ENCODE assay signal across 11 mouse cellular contexts in the genomic region with DNA sequence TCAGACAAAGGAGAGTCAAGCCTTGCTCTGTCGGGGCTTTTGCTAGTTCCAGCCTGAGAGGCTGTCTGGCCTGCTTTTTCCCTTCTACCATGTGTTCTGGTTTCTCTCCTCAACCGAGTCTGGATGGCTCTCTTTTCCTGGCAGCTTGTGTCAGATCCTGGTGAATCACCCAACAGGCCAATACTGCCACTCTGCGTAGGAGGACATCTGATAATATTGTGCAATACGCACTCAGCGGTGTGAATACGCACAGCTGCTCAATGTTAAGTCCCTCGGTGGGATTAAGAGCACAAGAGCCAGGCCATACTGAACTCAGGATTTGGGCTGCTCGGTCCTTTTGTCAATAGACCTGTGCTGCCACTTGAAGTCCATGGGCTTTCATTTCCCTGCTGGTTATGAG. TPM values are rescaled to one million over a fixed set of nuclear protein-coding genes. Genes with fewer than 3 reads are reported as not detected.
DNase-seq lines count a peak whose midpoint lies in the region; ATAC-seq lines count a peak whose summit lies in the region.
"Had no signal": no experiment of that assay in that cellular context is flagged by ENCODE, and none has a peak within 500 bp of the region (broad histone marks: within the 10 kb centered on the region; RNA-seq: fewer than 3 reads in every experiment).

No protein-coding gene starts in this region.

- DNase-seq in cerebellum, postnatal 25 days, result peak; percentile 29 to 38
- no peak for DNase-seq in cerebellum, adult 18-20 months
- peak; percentile 36 for DNase-seq in heart, postnatal 25 days (ENCODE audit: low spot score)
- no peak for DNase-seq in heart, postnatal 14 days
- DNase-seq in urinary bladder, postnatal 14 days (ENCODE audit: low spot score), result peak; percentile 20
- DNase-seq in urinary bladder, postnatal 25 days (ENCODE audit: low spot score), result no peak
- DNase-seq: kidney, postnatal 10 days; midbrain, embryonic 14.5 days had no signal

- no peak for ATAC-seq in megakaryocyte-erythroid progenitor cell, adult 5-6 weeks (replicated peaks; ENCODE audit: low FRiP score, low TSS enrichment, poor library complexity, severe bottlenecking)
- no peak for ATAC-seq in megakaryocyte progenitor cell, adult 5-6 weeks (replicated peaks; ENCODE audit: poor library complexity)
- ATAC-seq: hindbrain, embryonic 16.5 days had no signal

- intact Hi-C loops in heart, postnatal 25 days (cut with DNase I), result no loop called here
- intact Hi-C loops in heart, postnatal 14 days (cut with DNase I), result no loop called here

RNA-seq across cellular contexts. Expression of a gene that starts 31.8 kb away (rescaled TPM):
- total RNA-seq in heart, postnatal 25 days (2021), result 10 to 100 TPM; 31.0 to 34.9 TPM
- 10 to 100 TPM; 48.9 to 49.4 TPM for total RNA-seq in heart, postnatal 14 days (2021)
- not detected in 2 replicates for total RNA-seq in megakaryocyte-erythroid progenitor cell, adult 5-6 weeks (2014; fragmentation: Nextera tagmentation)
- total RNA-seq in megakaryocyte-erythroid progenitor cell, adult 5-6 weeks (2017), result not detected in 2 replicates
- total RNA-seq in megakaryocyte progenitor cell, adult 5-6 weeks (2015), result 0.02 and 0.05 TPM in 2 replicates
- total RNA-seq in megakaryocyte progenitor cell, adult 5-6 weeks (2017), result 0.12 TPM in 1 of 2 replicates, not detected in the other

Comparison
In these comparisons a context has a peak if more than half of its experiments do, and no peak if none do; other contexts are left out.
1. DNase-seq: peak in cerebellum, postnatal 25 days (2 of 2), heart, postnatal 25 days (single experiment) and urinary bladder, postnatal 14 days (single experiment); none in cerebellum, adult 18-20 months (0 of 2), heart, postnatal 14 days (0 of 2) and urinary bladder, postnatal 25 days (single experiment).
2. RNA of a gene that starts 31.8 kb away (total RNA-seq): 48.9 to 49.4 TPM in heart, postnatal 14 days and 31.0 to 34.9 TPM in heart, postnatal 25 days; 0.02 to 0.12 TPM in megakaryocyte progenitor cell, adult 5-6 weeks and not detected in megakaryocyte-erythroid progenitor cell, adult 5-6 weeks; every median in the first group is over 10 times any median in the second.